Mouse (Mus musculus) hindbrain, embryonic 11.5 days (tissue): ENCODE measurements around the gene Zfp518a. TPM values are rescaled to one million over a fixed set of nuclear protein-coding genes. Genes with fewer than 3 reads are reported as not detected.

Experiments used
- ATAC-seq: fragments of 200-750 bp; cut with Nextera tagmentation; 2 replicates; pipeline ENCODE4 v1.8.0; 2017; ENCODE audit warnings: mild to moderate bottlenecking, moderate TSS enrichment, moderate library complexity; ENCODE audit not compliant: low FRiP score
- DNase-seq: peaks from one replicate; pipeline ENCODE4 v3.0.0-alpha.2; 2015; ENCODE audit warnings: low spot score
- H3K27ac ChIP-seq: fragments of 300-500 bp; sonication (generic); 2 replicates; pipeline ENCODE4 v1.5.1; 2014; ENCODE audit warnings: mild to moderate bottlenecking, low read depth, low read length
- H3K27me3 ChIP-seq: fragments of 300-500 bp; sonication (generic); 2 replicates; pipeline ENCODE4 v1.6.1; 2014; ENCODE audit warnings: mild to moderate bottlenecking, low read length, moderate library complexity, mixed read lengths; ENCODE audit not compliant: control insufficient read depth, insufficient read depth
- H3K36me3 ChIP-seq: fragments of 300-500 bp; sonication (generic); 2 replicates; pipeline ENCODE4 v1.6.1; 2014; ENCODE audit warnings: mild to moderate bottlenecking, low read length, moderate library complexity, mixed read lengths; ENCODE audit not compliant: control insufficient read depth, insufficient read depth
- H3K4me1 ChIP-seq: fragments of 300-500 bp; sonication (generic); replicated peaks from 2 replicates; pipeline ENCODE4 v1.6.1; 2014; ENCODE audit warnings: low read length, mixed read lengths; ENCODE audit not compliant: control insufficient read depth, insufficient read depth
- H3K4me2 ChIP-seq: fragments of 300-500 bp; sonication (generic); replicated peaks from 2 replicates; pipeline ENCODE4 v1.6.1; 2014; ENCODE audit warnings: mild to moderate bottlenecking, low read depth, low read length
- H3K4me3 ChIP-seq: fragments of 300-500 bp; sonication (generic); 2 replicates; pipeline ENCODE4 v1.5.1; 2014; ENCODE audit warnings: low read depth, low read length
- H3K9ac ChIP-seq: fragments of 300-500 bp; sonication (generic); 2 replicates; pipeline ENCODE4 v1.6.1; 2014; ENCODE audit warnings: low read depth, low read length
- H3K9me3 ChIP-seq: fragments of 300-500 bp; sonication (generic); 2 replicates; pipeline ENCODE4 v1.6.1; 2016; ENCODE audit warnings: low read length; ENCODE audit not compliant: control insufficient read depth
- WGBS: fragments of 180-500 bp; shearing (Covaris S2); extraction: QIAGEN DNeasy Blood & Tissue Kit; methylation state at CpG from one replicate; pipeline ENCODE4 v1.1.7; 2014; 5-methylcytosine and 5-hydroxymethylcytosine counted together
- polyA plus RNA-seq: library from polyadenylated mRNA; unstranded; fragments of >200 nt; fragmentation: Nextera tagmentation; extraction: Ambion mirVana; gene quantifications from 2 replicates; pipeline ENCODE4 v1.2.1, GENCODE M21; 2014

The Zfp518a gene
- polyA plus RNA-seq, 1 experiment from 2014 or later: 14.6 TPM

DNA sequence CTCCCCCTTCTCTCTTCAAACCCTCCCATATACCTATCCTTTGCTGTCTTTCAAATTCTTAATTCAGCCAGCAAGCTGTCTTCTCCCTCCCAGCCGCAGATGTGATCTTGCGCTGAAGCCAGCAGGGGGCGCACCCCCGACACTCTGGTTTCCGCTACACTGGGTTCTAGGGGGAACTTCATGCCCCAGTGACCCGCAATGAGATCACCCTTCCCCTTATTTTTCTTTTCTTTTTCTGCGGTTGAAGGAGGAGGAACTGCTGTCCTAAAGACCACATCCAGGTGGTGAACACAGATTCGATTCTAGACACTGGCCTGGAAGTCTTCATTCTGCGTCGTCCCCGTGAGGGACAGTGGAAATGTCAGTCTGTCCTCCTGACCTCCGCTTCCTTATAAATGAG is 68.5 kb downstream of the Zfp518a start:
- Histone ChIP-seq H3K4me3 (no peak overlapping the region), H3K27me3 (no peaks in the 10 kb centered on the region), H3K9ac (no peak overlapping the region), H3K4me1 (no peaks in the 10 kb centered on the region), H3K27ac (no peak overlapping the region), H3K36me3 (no peaks in the 10 kb centered on the region), H3K9me3 (no peaks in the 10 kb centered on the region), H3K4me2 (no peak overlapping the region)
- ATAC-seq (no peak), DNase-seq (peak; percentile 73)
- 54% methylated on average over 12 of the region's 12 CpGs for WGBS

GRCm38 (mm10) chr19:40964367-40964891 is 69.9 kb downstream of the Zfp518a start:
- no peak overlapping the region for H3K27ac ChIP-seq
- no peaks in the 10 kb centered on the region for H3K27me3 ChIP-seq
- H3K4me3 ChIP-seq: no peak overlapping the region
- no peaks in the 10 kb centered on the region for H3K4me1 ChIP-seq
- no peak for ATAC-seq
- H3K4me2 ChIP-seq: no peak overlapping the region
- WGBS: 90% methylated on average over 3 of the region's 3 CpGs
- H3K9me3 ChIP-seq: no peaks in the 10 kb centered on the region
- no peaks in the 10 kb centered on the region for H3K36me3 ChIP-seq
- H3K9ac ChIP-seq: no peak overlapping the region
- DNase-seq: no peak

DNA sequence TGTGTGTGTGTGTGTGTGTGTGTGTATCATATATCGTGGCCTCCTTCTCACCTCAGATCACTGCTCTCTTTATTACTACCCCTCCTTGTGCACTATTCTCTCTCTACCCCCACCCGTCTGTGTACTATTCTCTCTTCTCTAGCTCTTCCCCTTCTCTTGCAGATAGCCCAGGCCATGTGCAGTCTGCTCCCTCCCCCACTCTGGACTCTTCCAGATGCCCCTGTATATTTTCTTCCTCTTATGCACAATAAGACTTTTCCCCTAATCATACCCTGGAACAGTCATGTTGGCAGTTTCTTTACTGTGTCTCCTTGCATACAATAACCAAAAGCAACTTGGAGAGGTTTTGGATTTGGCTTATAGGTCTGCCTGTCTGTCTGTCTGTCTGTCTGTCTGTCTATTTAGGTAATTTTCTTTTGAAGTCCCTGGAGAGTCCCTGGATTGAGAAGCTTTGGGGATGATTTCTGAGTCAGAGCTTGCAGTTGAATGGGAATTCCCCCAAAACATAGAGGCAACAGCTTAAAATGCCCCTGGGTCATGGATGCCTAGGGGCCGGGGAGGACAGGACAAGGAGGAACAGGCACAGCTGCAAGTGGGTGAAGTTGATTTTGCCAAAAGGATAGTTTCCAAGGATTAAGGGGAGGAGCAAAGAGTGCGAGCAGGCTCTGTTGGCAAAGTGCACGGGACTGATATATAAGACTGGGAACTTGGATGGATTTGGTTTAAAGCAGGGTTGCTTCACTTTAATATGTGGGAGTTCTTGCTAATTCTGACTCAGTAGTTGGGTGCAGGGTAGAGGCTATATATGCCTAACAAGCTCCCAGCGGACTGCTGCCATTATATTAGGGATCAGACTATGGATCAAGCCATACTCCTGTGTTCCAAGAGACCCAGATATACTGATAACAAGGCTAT is 70.7 kb downstream of the Zfp518a start:
- WGBS: 81% methylated on average over 6 of the region's 6 CpGs

More for the DNA sequence above, 70.7 kb downstream of the Zfp518a start:
- ATAC-seq (no peak), DNase-seq (no peak)
- Histone ChIP-seq H3K27ac (no peak overlapping the region), H3K4me1 (no peaks in the 10 kb centered on the region), H3K9ac (no peak overlapping the region), H3K9me3 (no peaks in the 10 kb centered on the region), H3K27me3 (no peaks in the 10 kb centered on the region), H3K4me3 (no peak overlapping the region), H3K4me2 (no peak overlapping the region), H3K36me3 (no peaks in the 10 kb centered on the region)

Other genes with a start within 250 kb of the Zfp518a start
- 0.20 and 0.61 TPM in 2 replicates for gene Cc2d2b, start 146.0 kb upstream of the Zfp518a start, polyA plus RNA-seq
- gene Ccnj, start 63.4 kb upstream of the Zfp518a start, polyA plus RNA-seq: 30.9 and 40.8 TPM in 2 replicates
- 0.33 and 0.36 TPM in 2 replicates for gene Blnk, start 99.8 kb downstream of the Zfp518a start, polyA plus RNA-seq
- 0.10 TPM in 1 of 2 replicates, not detected in the other for gene Dntt, start 134.6 kb downstream of the Zfp518a start, polyA plus RNA-seq
- not detected in 2 replicates for gene Opalin, start 182.4 kb downstream of the Zfp518a start, polyA plus RNA-seq